Mouse (Mus musculus): Measurements from ENCODE around the gene Atp7a.
"Not testable (repeated sequence)": the region's sequence is repeated elsewhere in the genome, so short reads cannot be mapped to it uniquely, and the experiment has no call there.

The Atp7a gene

GRCm38 (mm10) chrX:106026418-106027342 lies at the start of gene Atp7a:
TSS of gene Atp7a (plus strand) at chrX:106027276.
- DNase-seq (ENCODE audit: low spot score), result peak; percentile 84

DNA sequence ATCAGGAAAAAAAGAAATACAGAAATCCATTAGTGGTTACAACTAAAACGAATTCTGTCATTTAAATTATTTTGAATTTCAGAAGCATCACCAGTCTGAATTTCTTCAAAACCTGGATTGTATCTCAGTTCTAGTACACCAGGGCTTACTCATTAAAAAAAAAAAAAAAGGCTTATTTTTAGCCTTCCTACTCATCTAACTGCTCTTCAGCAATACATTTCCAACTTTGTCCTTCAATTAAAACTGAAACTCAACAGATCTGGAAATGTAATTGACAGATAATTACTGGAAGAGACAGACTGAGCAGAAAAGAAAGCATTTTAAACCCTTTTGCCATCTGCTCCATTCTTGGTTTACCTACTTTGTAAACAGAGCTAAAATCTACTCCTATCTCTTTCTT lies 25.5 kb upstream of the Atp7a start:
- DNase-seq (ENCODE audit: low spot score), result no peak

- DNase-seq (ENCODE audit: low spot score), result no peak
Observed at GRCm38 (mm10) chrX:106010762-106011161, 16.3 kb upstream of the Atp7a start.

GRCm38 (mm10) chrX:106011465-106012159 lies 15.5 kb upstream of the Atp7a start, which contains the start of gene Magt1:
TSS of gene Magt1 (minus strand) at chrX:106011906.
- peak; percentile 72 for DNase-seq (ENCODE audit: low spot score)

DNA sequence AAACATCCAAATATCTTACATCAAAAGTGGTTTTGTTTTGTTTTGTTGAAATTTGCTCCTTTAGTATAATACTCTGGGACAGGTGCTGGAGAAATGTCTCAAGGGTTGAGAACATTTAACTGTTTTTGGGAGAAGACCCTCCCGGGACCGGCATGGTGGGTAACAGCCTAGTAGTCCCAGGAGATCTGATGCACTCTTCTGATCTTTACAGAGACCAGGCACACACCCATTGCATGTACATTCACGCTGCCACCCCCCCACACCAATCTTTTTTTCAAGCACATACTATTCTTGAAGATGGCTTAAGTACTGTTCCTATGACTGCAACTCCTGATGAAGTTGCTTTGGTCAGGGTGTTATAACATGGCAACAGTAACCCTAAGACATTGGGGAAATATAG lies 14.5 kb upstream of the Atp7a start:
- DNase-seq (ENCODE audit: low spot score), result no peak

GRCm38 (mm10) chrX:106013217-106013616 lies 13.9 kb upstream of the Atp7a start:
- no peak for DNase-seq (ENCODE audit: low spot score)

GRCm38 (mm10) chrX:106014741-106015377 lies 12.2 kb upstream of the Atp7a start:
- not testable (repeated sequence) for DNase-seq (ENCODE audit: low spot score)

DNA sequence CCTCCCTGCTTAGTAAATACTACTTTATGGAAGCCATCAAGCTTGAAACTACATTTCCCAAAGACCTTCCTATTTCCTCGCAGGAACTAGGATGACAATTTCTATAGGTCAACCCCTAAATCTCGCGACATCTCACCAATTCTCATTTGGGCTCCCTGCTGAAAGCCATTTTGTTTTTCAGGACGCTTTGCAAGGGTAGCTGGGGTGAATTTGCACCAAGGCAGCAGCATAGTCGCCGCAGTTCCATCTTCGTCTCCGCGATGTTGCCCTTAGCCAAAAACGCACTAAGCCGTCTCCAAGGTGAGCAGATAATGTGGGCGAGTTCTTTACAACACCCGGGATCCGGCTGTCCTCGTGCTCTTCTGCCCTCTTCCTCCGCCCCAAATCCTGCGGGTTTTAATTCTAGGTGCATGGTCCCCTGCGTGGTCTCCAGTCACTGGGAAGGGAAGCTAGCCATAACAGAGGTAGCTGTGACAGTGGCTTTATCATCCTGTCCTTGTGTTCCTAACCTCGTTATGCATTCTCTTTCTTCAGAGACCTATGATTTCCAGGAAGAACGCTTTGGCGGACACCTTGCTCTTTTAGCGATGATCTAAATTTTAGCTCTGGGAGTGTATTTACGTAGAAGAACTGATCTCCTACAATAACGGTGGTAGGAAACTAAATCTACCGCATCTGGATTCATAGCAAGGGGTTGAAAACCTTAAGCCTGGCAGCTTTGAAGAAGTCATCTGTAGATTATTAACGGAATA lies 11.3 kb upstream of the Atp7a start, which contains the start of gene Cox7b:
TSS of gene Cox7b (plus strand) at position 130 of the 752 bp plus-strand sequence.
- DNase-seq (ENCODE audit: low spot score), result peak; percentile 68

DNA sequence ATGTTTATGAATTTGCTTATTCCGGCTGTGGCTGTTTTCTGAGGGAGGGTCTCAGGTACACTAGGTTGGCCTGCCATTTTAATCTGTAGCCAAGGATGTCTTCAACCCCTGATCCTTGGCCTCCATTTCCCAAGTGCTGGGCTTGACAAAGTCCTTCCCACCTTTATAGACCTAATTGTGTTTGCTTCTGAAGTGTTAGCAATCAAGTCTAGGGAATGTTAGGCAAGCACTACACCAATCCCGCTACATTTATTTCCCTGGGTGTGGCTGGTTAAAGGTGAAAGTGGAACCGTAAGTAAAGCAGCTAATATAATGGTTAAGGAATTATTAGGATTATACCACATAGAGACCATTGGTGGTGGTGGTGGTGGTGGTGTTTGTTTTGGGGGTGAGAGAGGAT lies 10.0 kb upstream of the Atp7a start:
- DNase-seq (ENCODE audit: low spot score), result no peak

- DNase-seq (ENCODE audit: low spot score), result no peak
Observed at GRCm38 (mm10) chrX:106017516-106017915, 9.6 kb upstream of the Atp7a start.

DNA sequence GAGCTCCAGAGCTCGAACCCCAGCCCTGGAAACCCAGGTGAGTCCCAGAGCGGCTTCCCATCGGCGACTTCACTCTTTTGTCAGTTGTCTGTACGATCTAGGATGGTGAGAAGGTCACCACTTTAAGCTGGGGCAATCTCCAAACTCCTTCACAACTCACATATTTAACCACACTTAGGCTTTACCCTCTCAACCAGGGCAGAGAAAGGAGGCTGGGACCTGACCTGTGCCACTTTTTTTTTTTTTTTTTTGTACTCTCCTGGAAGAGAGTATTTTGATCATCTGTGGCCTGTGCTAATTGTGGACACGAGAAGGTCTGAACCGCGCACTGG lies 233 bp downstream of the Atp7a start:
- DNase-seq (ENCODE audit: low spot score), result no peak

DNA sequence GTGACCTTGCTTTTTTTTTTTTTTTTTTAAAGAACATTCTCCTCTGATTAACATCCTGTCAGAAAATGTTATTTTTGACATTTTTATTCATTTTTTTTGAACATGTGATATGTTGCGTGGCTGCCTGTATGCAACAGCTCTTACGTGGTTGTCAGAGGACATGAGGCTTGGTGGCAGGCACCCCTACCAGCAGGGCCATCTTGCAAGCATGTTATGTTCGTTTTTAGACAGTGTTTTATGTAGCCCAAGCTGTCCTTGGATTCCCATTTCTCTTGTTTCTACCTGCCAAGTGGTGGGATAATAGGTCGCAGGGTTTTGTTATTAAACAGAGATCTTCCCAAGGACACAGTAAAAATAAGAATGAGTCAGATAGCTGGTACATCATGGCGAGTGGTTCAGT lies 3.1 kb downstream of the Atp7a start:
- DNase-seq (ENCODE audit: low spot score), result no peak

- DNase-seq (ENCODE audit: low spot score), result no peak
Observed at GRCm38 (mm10) chrX:106031124-106031523, 4.0 kb downstream of the Atp7a start.

- no peak for DNase-seq (ENCODE audit: low spot score)
Observed at GRCm38 (mm10) chrX:106035727-106036126, 8.7 kb downstream of the Atp7a start.

DNA sequence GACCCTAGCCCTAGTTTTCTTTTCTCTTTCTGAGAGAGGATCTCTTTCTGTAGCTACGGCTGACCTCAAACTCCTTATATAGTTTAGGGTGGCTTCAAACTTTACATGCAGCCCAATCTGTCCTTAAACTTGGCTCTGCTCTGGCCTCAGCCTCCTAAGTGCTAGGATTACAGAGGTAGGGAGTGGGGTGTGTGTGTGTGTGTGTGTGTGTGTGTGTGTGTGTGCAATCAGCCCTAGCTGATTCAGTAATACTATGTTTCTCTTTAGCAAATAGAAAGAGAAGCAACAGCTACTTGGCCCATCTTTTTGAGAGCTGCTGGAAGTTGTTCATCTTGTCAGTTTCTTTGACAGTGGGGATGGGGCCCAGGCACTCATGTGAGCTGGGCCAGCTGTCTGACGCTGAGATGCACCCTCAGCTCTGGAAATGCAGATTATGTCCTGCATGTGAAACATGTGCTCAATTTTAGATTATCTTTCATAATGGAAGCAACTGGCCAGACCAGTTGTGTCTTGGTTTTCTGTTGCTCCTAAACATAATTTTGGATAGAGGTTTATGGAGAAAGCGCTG lies 10.2 kb downstream of the Atp7a start:
- no peak for DNase-seq (ENCODE audit: low spot score)

GRCm38 (mm10) chrX:106043863-106044617 lies 17.0 kb downstream of the Atp7a start:
- peak; percentile 2 for DNase-seq (ENCODE audit: low spot score)

- DNase-seq (ENCODE audit: low spot score), result no peak
Observed at GRCm38 (mm10) chrX:106045455-106045854, 18.4 kb downstream of the Atp7a start.

- no peak for DNase-seq (ENCODE audit: low spot score)
Observed at GRCm38 (mm10) chrX:106045928-106046327, 18.9 kb downstream of the Atp7a start.

- no peak for DNase-seq (ENCODE audit: low spot score)
Observed at GRCm38 (mm10) chrX:106048191-106048590, 21.1 kb downstream of the Atp7a start.

DNA sequence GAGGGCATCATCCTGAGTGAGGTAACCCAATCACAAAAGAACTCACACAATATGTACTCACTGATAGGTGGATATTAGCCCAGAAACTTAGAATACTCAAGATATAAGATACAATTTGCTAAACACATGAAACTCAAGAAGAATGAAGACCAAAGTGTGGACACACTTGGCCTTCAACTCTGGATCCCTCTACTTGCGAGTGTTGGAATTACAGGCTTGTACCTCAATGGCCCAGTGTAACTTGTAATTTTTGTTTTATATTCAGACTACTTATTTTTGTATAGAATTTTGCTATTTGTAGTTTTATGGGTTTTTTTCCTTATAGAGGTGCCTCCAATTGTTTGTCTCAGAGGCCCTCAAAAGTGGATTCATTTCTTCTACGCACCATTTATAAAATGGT lies 50.8 kb downstream of the Atp7a start:
- DNase-seq (ENCODE audit: low spot score), result not testable (repeated sequence)

Data from left cerebral cortex, adult 11 months (tissue).